Comparison of ENCODE assay signal across 1 mouse cellular context in genomic region chr7:16119569-16120261, GRCm38 (mm10).
TF ChIP-seq lines count a peak whose summit lies in the region.

TSS of gene Kptn (plus strand) at chr7:16119895.

TF ChIP-seq in CH12.LX, 34 proteins besides CTCF, POLR2A, EP300 and RAD21 (continued from another document):
- TF ChIP-seq TCF12 (IDR thresholded peaks at IDR 0.05; ENCODE audit: low read depth, low read length) = peak; percentile 77
- peak; percentile 31; the same call in 1 of the 2 replicates for TF ChIP-seq IRF4 (IDR thresholded peaks at IDR 0.05; ENCODE audit: low read depth, low read length)
- TF ChIP-seq ZC3H11A (IDR thresholded peaks at IDR 0.05; ENCODE audit: low read depth, low read length) = no peak
- TF ChIP-seq ETS1 (conservative IDR thresholded peaks at IDR 0.05; ENCODE audit: low read depth, low read length) = no peak
- TF ChIP-seq CHD1 (IDR thresholded peaks at IDR 0.05; ENCODE audit: low read depth, low read length) = no peak
- no peak; the same call in 1 of the 2 replicates for TF ChIP-seq MEF2A (IDR thresholded peaks at IDR 0.05; ENCODE audit: borderline replicate concordance, low read depth, low read length)
- TF ChIP-seq E2F4 (IDR thresholded peaks at IDR 0.05; ENCODE audit: insufficient replicate concordance, low read depth, low read length) = no peak
- TF ChIP-seq SMC3 (IDR thresholded peaks at IDR 0.05; ENCODE audit: low read depth, low read length) = peak; percentile 67
- peak; percentile 96 for TF ChIP-seq HCFC1 (IDR thresholded peaks at IDR 0.05; ENCODE audit: low read depth, low read length)
- no peak for TF ChIP-seq ZNF384 (IDR thresholded peaks at IDR 0.05; ENCODE audit: low read depth, low read length)
- TF ChIP-seq ZMIZ1 (IDR thresholded peaks at IDR 0.05; ENCODE audit: low read depth, low read length) = 0 out of 2 replicates have a peak, but pooled peaks have one; percentile 25
- no peak for TF ChIP-seq PAX5 (IDR thresholded peaks at IDR 0.05; ENCODE audit: low read length)
TF ChIP-seq in CH12.LX: peak in this region for 16.
